Mouse (Mus musculus) brown adipose tissue, adult 24 weeks (tissue): ENCODE measurements around the gene Arid1b. TPM values are rescaled to one million over a fixed set of nuclear protein-coding genes. Genes with fewer than 3 reads are reported as not detected.

Experiments
- H3K27ac ChIP-seq: fragments of 200-500 bp; replicated peaks from 2 replicates; pipeline ENCODE4 v1.5.1; 2012; ENCODE audit warnings: low read depth, mild to moderate bottlenecking, low read length
- H3K4me1 ChIP-seq: fragments of 200-500 bp; 2 replicates; pipeline ENCODE4 v1.6.1; 2012; ENCODE audit warnings: low read length, mixed read lengths; ENCODE audit not compliant: control insufficient read depth, insufficient read depth, insufficient read length
- H3K4me3 ChIP-seq: fragments of 200-500 bp; 2 replicates; pipeline ENCODE4 v1.5.1; 2012; ENCODE audit warnings: low read depth, mild to moderate bottlenecking, low read length, moderate library complexity; ENCODE audit not compliant: insufficient read depth
- polyA plus RNA-seq: library from polyadenylated mRNA; stranded (reverse); fragments of >200 nt; gene quantifications from 2 replicates; pipeline ENCODE4 v1.2.4, GENCODE M21; 2012; ENCODE audit not compliant: missing spikeins, insufficient read depth, insufficient read length

Gene Arid1b
- polyA plus RNA-seq, 1 experiment, result 13.9 TPM

- Histone ChIP-seq H3K4me3 (no peak overlapping the region), H3K27ac (no peak overlapping the region; the same call in 1 of the 2 replicates), H3K4me1 (no peaks in the 10 kb centered on the region)
Measured at GRCm38 (mm10) chr17:4982819-4983218, 11.3 kb upstream of the Arid1b start.

- no peak overlapping the region for H3K4me3 ChIP-seq
- H3K27ac ChIP-seq, result no peak overlapping the region
- no peaks in the 10 kb centered on the region for H3K4me1 ChIP-seq
Measured at GRCm38 (mm10) chr17:4984691-4985090, 9.4 kb upstream of the Arid1b start.

DNA sequence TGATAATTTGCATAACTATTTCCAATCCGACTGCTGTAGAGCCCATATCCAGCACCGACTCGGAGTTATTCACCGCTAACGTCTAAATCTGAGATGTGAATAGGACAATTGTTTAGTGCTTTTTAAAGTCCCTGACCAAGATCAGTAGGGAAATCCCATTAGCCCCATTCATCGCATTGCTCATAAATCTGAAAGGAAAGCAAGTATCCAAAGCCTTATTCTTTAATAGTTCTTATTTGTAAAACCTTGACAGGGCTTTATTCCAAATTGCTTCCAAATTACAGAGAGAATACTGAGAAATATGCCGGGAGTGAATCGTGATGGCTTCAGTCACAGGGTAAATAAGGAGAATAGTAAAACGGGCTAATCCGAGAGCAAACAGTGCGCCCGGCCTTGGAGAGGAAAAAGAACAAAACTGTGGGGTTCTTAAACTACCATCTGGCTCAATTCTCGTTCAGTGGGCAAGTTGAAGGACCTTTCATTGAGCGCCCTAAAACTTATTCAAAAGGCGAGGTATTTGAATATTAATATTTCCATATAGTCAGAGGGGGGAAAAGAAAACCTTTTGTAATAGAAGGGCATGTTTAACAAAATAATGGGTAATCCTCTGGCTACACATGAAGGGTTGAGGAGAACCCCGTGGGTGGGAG is 3.1 kb upstream of the Arid1b start:
- Histone ChIP-seq H3K4me1 (no peaks in the 10 kb centered on the region), H3K27ac (no peak overlapping the region), H3K4me3 (no peak overlapping the region)

DNA sequence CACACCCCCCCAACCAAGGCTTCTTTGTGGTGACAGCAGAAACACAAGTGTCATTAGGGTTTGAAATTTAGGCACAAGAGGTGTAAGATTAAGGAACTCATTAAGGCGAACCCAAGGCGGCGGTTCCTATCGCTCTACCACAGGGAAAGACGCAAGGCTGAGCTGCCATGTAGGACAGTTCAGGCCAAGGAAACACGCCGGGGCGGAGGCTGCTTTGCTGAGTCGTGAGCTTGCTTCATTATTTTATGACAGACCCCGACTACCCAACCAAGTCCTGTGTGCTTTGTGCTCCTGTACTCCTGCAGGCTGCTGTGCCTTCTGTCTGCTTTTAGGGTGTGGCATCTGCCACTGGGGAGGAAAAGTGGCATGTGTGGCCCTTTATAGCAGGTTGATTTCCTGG is 2.5 kb upstream of the Arid1b start:
- Histone ChIP-seq H3K4me3 (no peak overlapping the region), H3K27ac (no peak overlapping the region), H3K4me1 (no peaks in the 10 kb centered on the region)

DNA sequence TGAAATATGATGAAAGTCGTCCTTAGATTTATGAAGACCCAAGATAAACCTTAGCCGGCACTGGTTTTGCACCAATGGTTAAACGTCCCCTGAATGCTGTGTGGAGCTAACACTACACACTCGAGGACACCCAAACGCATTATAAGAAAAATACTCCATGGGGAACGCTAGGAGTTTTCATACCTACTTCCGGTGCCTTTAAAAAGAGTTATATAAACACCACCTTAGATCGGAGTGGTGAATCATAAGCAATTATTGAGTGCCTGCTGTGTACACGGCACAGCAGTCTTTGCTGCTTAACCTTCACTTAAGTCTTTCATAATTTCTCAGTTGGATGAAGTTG is 664 bp upstream of the Arid1b start:
- Histone ChIP-seq H3K4me3 (peak overlapping the region; percentile 79), H3K4me1 (no peaks in the 10 kb centered on the region), H3K27ac (peak overlapping the region; percentile 100)

- Histone ChIP-seq H3K4me3 (peak overlapping the region; percentile 79), H3K27ac (peak overlapping the region; percentile 100), H3K4me1 (no peaks in the 10 kb centered on the region)
Measured at GRCm38 (mm10) chr17:4994504-4994812, 326 bp downstream of the Arid1b start.

DNA sequence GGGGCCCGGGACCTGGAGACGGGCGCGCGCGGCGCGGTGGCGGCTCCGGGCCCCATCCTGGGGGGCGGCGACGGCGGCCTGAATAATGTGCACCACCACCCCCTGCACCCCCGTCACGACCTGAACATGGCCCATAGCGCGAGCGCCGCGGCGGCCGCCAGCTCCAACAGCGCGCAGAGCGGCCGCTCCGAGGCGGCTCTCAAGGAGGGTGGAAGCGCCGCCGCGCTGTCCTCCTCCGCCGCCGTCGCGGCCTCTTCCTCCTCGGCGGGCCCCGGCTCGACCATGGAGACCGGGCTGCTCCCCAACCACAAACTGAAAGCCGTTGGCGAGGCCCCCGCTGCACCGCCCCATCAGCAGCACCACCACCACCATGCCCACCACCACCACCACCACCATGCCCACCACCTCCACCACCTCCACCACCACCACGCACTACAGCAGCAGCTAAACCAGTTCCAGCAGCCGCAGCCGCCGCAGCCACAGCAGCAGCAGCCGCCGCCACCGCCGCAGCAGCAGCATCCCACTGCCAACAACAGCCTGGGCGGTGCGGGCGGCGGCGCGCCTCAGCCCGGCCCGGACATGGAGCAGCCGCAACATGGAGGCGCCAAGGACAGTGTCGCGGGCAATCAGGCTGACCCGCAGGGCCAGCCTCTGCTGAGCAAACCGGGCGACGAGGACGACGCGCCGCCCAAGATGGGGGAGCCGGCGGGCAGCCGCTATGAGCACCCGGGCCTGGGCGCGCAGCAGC is 855 bp downstream of the Arid1b start:
- Histone ChIP-seq H3K4me1 (peaks cover 3% of the 10 kb centered on the region), H3K4me3 (peak overlapping the region; percentile 79), H3K27ac (peak overlapping the region; percentile 73)

DNA sequence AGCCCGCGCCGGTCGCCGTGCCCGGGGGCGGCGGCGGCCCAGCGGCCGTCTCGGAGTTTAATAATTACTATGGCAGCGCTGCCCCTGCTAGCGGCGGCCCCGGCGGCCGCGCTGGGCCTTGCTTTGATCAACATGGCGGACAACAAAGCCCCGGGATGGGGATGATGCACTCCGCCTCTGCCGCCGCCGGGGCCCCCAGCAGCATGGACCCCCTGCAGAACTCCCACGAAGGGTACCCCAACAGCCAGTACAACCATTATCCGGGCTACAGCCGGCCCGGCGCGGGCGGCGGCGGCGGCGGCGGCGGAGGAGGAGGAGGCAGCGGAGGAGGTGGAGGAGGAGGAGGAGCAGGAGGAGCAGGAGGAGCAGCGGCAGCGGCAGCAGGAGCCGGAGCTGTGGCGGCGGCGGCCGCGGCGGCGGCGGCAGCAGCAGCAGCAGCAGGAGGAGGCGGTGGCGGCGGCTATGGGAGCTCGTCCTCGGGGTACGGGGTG is 1.5 kb downstream of the Arid1b start:
- H3K4me1 ChIP-seq, result peaks cover 7% of the 10 kb centered on the region
- peak overlapping the region; percentile 82 for H3K27ac ChIP-seq
- H3K4me3 ChIP-seq, result peak overlapping the region; percentile 79

GRCm38 (mm10) chr17:4996121-4996813 is 2.1 kb downstream of the Arid1b start:
- Histone ChIP-seq H3K4me1 (peaks cover 11% of the 10 kb centered on the region), H3K27ac (peak overlapping the region; percentile 82), H3K4me3 (peak overlapping the region; percentile 79)

DNA sequence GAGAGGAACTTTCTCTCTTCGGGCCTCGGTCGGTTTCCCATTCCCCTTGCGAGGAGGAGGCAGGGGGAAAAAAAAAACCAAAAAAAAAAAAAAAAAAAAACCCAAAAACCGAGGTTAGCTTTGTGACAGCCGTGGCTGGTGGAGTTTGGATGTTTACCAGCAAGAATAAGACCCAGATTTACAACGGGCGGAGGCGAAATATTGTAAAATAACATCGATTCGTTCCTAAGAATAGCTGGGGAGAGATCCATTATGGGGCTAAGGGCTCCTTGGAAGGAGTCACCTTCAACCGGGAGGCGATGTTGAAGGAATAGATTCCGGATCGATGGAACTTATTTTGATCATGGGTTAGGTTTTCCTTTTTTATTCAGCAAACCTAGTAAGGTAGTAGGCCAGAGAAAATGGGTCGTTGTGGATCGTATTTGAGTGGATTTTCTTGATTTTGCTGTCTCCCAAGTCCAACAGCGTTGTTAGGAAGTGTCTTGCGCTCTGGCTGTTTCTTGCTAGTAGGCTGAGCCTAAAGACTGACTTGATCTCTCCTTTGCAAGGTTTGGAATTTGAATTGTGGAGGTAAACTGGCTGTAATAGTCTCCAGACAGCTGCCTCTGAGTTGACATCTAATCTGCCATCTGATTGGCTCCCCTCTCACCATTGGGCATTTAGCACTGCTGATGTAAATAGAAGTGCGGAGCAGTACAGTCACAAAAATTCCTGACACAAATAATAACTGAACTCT is 2.9 kb downstream of the Arid1b start:
- Histone ChIP-seq H3K4me1 (peaks cover 16% of the 10 kb centered on the region), H3K4me3 (peak overlapping the region; percentile 79), H3K27ac (peak overlapping the region; percentile 64)

GRCm38 (mm10) chr17:4997968-4998367 is 3.8 kb downstream of the Arid1b start:
- H3K4me3 ChIP-seq, result no peak overlapping the region
- no peak overlapping the region for H3K27ac ChIP-seq
- H3K4me1 ChIP-seq, result peaks cover 21% of the 10 kb centered on the region

DNA sequence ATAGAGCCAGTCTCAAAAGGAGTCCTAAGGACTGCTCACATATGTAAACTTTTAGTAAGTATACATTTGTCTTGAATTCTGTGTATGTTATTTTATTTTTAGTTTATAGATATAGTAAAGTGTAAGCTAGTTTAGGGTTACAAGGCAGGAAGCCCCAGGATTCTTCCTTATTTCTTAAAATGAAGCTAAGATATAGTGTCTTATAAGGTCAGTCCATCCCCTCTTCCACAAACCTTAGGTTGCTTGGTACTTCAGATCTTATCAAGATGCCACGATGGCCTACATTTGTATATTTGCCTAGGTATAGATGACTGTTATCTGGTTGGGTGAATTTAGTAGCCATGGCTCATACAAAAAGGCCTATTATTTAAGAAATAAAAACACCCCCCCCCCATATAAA is 5.1 kb downstream of the Arid1b start:
- no peak overlapping the region for H3K27ac ChIP-seq
- H3K4me3 ChIP-seq, result no peak overlapping the region
- peaks cover 31% of the 10 kb centered on the region for H3K4me1 ChIP-seq

GRCm38 (mm10) chr17:5000001-5000400 is 5.9 kb downstream of the Arid1b start:
- Histone ChIP-seq H3K27ac (peak overlapping the region; percentile 57), H3K4me3 (peak overlapping the region; percentile 33; the same call in 1 of the 2 replicates), H3K4me1 (peaks cover 39% of the 10 kb centered on the region)

DNA sequence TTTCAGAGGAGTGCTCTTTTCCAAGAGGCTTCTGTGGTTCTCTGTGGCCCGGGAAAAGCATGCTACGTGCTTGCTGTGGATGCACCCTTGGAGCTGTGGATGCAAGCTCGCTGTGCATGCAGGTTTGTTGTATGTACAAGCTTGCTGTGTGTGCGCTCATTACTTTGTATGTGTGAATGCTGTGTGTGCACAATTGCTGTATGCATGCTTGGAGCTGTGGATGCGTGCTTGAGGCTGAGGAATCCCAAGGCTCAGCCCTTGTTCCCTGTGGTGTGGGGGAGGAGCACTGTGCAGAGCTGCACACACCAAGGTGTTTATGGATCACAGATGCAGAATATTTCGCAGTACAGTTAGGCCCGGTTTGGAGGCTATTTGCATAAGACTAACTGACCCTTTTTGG is 6.7 kb downstream of the Arid1b start:
- Histone ChIP-seq H3K27ac (no peak overlapping the region), H3K4me3 (no peak overlapping the region), H3K4me1 (peaks cover 47% of the 10 kb centered on the region)

GRCm38 (mm10) chr17:5001531-5002131 is 7.5 kb downstream of the Arid1b start:
- no peak overlapping the region for H3K4me3 ChIP-seq
- peak overlapping the region; percentile 6; the same call in 1 of the 2 replicates for H3K27ac ChIP-seq
- peaks cover 50% of the 10 kb centered on the region for H3K4me1 ChIP-seq
